Mouse (Mus musculus): ENCODE measurements around the gene Gm7298. TPM values are rescaled to one million over a fixed set of nuclear protein-coding genes. Genes with fewer than 3 reads are reported as not detected.
"Not testable (repeated sequence)": the region's sequence is repeated elsewhere in the genome, so short reads cannot be mapped to it uniquely, and the experiment has no call there.

Gene Gm7298
- not detected for total RNA-seq (2021)
- long read RNA-seq, experiment 1, result 0 reads
- long read RNA-seq, experiment 2, result 0 reads

DNA sequence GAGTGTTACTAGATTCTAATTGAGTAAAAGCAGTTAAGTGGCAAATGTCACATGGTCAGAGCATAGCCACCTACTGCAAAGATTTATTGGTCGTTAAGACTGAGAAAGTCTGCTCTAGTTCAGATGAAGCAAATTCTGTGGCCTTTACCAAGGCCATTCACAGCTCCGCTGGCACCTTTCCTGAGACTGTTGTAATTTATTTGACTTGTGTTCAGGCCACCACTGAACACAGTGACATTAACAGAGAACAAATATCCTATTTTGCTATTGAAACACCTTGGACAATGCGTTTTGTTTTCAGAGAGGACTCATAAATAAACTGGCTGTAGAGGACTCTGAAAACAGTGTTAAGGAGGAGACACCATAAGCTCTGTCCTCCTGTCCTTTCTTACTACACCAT is at the start of gene Gm7298:
Gene Gm7298, plus strand, starts transcription at position 301 of the 400 bp plus-strand sequence.
- DNase-seq, result no peak
- intact Hi-C loops (cut with DNase I), result no loop called here

DNA sequence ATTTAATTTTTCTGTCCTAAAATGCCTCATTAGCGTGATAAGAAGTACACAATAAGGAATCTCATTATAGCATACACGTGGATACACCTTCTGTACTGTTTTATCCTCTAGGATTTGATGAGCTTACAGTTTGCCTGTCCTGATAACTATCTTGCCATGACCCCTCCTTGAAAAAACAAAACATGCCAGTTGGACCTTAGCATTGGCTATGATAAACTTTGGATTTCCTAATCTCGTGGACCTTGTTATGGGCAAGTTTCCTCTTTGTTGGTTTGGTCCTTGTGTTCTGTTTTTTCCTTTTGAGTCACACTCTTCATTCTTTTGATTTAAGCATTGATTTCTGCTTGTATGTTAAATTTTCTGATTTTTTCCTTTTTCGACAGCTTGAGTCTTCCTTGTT is 95.3 kb downstream of the Gm7298 start:
- no peak for DNase-seq
- intact Hi-C loops (cut with DNase I), result no loop called here

DNA sequence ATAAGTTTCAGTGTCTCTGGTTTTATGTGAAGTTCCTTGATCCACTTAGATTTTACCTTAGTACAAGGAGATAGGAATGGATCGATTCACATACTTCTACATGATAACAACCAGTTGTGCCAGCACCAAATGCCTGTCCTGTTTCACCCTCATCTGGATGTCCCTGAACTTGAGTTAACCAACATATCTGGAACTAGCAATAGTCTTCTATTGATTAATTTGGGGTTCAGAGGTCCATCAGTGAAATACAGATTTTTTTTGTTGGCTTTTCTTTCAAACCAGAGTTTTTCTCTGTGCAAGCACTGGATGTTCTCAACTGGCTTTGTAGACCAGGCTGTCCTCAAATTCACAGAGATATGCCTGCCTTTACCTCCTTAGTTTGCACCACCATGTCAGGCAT is 103.6 kb downstream of the Gm7298 start:
- intact Hi-C loops (cut with DNase I), result no loop called here
- DNase-seq, result no peak

DNA sequence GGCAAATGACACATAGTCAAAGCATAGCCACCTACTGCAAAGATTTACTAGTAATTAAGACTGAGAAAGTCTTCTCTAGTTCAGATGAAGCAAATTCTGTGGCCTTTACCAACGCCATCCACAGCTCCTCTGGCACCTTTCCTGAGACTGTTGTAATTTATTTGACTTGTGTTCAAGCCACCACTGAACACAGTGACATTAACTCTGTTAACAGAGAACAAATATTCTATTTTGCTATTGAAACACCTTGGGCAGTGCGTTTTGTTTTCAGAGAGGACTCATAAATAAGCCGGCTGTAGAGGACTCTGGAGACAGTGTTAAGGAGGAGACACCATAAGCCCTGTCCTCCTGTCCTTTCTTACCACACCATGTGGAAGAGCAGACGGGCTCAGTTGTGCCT is 105.5 kb downstream of the Gm7298 start, which contains the start of gene Mug1:
Gene Mug1, plus strand, starts transcription at position 271 of the 400 bp plus-strand sequence.
- intact Hi-C loops (cut with DNase I), result not testable (repeated sequence)

More for the DNA sequence above, 105.5 kb downstream of the Gm7298 start, which contains the start of gene Mug1:
- not testable (repeated sequence) for DNase-seq

Other genes starting within 250 kb of the Gm7298 start
- gene A2m, start 97.6 kb upstream of the Gm7298 start, total RNA-seq (2021), result 1 to 10 TPM; 1.4 to 2.0 TPM
- gene Mug1, start 105.6 kb downstream of the Gm7298 start, total RNA-seq (2021), result not detected